Mouse (Mus musculus) CD4-positive, CD25-positive, alpha-beta regulatory T cell, adult 4 months (primary cell): ENCODE measurements around the gene Ackr4. TPM values are rescaled to one million over a fixed set of nuclear protein-coding genes. Genes with fewer than 3 reads are reported as not detected.
A peak's percentile ranks its signal among the peaks of the same experiment; 100 is the strongest.

Source experiments
- ATAC-seq: one replicate; pipeline ENCODE4 v1.8.0; 2017
- polyA plus RNA-seq, 2 experiments: library from polyadenylated mRNA; unstranded; fragments of 100-300 nt; shearing (Covaris generic); gene quantifications; one replicate each; pipeline ENCODE4 v1.2.1; 2017

The Ackr4 gene
- polyA plus RNA-seq, 2 experiments from 2014 or later, result 0.42 to 0.49 TPM

- ATAC-seq, result no peak
These were observed 21.7 kb downstream of the Ackr4 start for GRCm38 (mm10) chr9:104104986-104105385.

DNA sequence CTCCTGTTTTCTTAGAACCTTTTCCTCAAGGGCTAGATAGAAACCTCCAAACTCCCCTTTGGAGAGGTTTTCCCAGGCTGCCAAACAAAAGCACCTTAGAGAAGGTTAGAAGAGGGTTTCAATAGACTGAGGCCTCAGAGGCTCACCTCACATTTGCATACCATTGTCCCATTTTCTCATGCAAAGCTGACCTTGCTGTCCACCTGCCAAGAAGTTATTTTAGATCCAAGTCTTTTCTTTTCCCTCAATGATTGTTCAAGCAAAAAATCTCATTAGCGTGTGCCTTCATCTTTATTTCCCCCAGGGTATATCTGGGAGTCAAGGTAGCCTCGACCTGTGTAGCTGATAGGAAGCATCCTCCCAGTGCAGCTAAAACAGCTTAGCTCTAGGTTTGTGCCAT, 23.8 kb downstream of the Ackr4 start:
- ATAC-seq, result no peak

- ATAC-seq, result no peak
These were observed 24.4 kb downstream of the Ackr4 start for GRCm38 (mm10) chr9:104102301-104102700.

DNA sequence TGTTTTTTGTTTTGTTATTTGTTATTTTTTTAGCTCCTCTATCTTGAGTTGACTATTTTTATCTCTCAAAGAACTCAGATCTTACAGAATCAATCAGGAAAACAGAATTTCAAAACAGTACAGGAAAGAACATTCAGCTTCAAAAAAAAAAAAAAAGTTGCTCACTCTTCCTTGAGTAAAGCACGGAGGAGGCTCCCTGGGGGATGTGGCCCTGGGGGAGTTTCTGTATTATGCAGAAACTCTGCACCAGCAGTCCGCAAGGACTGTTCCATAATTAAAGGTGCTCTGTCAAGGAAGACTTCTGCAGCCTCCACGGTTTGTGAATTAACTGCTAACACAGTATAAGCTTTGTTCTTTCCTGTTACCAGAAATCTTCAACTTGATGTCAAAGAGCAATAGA, 25.3 kb downstream of the Ackr4 start:
- ATAC-seq, result no peak

DNA sequence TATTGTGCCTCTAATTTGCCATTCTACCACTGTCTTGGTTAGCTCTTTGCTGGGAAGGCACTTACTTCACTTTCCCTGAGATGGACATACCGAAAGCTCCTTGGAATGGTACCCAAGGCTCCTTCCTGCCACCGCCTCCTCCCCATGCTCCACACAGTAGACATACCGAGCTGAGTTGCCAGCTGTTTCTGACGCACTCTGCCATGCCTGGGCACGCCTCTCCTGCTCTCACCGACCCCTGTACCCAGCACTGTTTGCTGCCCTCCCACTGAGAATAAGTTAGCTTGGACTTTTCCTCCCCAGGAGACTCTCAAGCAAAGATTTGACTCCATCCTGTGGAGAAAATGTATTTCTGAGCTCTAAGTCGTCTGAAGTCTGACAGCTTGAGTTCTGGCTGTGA, 25.9 kb downstream of the Ackr4 start:
- ATAC-seq, result no peak

GRCm38 (mm10) chr9:104099060-104099459, 27.7 kb downstream of the Ackr4 start:
- no peak for ATAC-seq

- ATAC-seq, result no peak
These were observed 28.5 kb downstream of the Ackr4 start for GRCm38 (mm10) chr9:104098256-104098655.

DNA sequence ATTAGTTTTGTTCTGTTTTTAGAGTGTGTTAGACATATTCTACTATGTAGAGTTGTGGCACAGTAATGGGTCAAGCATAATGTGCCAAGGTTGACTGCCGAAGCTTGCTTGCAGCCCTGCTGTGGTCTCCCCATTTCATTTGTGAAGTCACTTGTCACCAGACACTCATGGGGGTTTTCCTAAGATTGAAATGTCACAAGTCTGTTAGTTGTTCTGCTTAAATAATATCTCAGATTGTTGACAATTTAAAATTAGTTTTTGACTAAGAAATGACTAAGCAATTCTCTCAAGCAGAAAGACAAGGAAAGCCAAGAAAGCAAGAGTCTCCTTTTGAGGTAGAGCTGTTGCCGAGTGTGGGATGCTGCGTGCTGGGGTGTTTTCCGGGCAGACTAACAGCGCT, 33.8 kb downstream of the Ackr4 start:
- ATAC-seq, result no peak

DNA sequence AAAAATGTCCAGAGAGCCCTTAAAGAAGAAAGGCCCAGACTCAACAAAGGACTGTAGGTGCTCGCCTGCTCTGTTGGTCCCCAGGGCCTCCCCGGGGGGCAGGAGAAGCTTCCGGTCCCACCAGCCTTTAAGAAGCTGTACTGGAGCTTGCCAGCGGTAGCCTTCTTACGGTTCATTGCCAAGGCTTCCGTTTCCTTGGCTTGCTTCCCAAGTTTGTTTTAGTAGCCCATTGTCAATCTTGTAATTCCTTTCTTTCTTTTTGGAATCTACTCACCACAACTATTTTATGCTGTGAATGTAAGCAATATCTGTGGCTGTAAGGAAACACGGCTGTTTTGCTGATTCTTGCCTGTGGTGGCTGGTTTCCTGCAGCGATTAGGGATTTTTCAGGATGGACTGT, 38.2 kb downstream of the Ackr4 start:
- ATAC-seq, result no peak

DNA sequence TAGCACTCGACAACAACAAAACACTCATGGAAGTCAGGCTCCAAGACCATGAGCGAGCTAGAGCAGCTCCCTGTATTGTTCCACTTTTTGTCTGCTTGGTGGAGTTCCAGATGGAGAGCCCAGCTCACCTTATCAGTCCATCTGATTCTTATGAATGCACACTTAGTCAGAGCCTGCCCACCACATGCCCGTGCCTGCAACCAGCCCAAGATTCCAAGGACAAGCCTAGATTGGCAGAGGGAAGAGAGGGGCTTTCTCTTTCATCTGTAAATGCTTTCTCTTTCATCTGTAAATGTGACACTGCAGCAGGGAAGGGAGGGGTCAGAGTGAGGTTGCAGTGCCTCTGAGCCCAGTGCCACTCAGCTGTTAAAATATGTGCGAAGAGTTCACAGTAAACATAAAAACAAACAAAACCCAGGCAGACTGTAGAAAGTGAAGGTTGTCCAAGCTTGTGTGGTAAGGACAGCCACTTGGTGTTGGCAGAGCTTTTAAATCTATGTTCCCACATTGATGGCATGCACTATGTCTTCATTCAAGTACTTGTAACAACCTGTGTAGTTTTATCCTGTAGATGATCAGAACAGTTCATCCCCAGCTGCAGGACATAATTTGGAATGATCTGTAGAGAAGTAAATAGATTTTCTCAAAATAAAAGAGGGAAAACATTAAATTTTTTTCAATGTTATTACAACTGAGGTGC, 40.9 kb downstream of the Ackr4 start:
- ATAC-seq, result no peak

DNA sequence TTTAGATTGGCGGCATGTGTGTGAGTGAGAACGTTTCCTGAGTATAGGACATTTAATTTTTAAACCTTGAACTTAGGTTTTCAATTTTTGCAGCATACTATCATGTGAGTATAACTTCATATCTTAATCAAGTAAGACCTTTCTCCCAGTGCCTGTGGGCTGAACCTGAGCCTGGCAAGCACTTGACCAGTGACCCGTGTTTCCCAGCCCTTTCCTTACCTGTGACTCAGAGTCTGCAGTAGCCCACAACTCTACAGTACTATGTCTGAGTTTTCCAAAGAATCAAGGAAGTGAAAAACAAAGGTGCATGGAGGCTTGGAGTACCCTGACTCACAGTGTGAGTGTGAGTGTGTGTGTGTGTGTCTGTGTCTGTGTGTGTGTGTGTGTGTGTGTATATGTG, 46.7 kb downstream of the Ackr4 start:
- ATAC-seq, result no peak

DNA sequence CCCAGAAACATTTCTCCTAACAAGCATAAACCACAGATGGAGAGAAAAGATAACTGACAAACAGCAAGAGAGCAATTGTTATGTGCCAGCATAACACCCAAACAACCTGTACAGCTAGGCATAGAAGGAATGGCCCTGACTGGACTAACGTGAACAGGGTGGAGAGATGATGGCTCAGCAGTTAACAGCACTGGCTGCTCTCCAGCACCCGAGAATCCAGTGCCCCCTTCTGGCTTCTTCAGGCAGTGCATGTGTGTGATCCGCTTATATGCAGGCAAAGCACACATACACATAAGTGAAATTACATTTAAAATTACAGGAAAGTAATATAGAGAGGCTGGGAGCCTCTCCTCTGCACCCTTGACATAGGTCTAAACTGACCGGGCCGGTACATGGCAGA, 47.4 kb downstream of the Ackr4 start:
- ATAC-seq, result no peak

DNA sequence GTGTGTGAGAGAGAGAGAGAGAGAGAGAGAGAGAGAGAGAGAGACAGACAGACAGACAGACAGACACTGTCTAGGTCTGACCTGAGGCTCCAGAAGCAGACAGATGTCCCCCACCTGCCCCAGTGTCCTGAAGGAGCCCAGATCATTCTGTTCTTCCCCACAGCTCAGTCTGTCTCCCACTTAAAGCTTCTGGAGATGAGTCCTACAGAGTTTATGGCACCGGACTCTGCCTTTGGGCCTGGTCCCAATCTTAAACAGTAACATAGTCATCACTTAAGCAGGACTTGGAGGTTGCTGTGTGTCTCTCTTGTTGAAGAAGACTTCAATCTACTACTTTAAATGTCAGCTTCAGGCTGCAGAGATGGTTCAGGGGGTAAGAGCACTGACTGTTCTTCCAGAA, 48.0 kb downstream of the Ackr4 start:
- ATAC-seq, result no peak

GRCm38 (mm10) chr9:104075808-104076207, 50.9 kb downstream of the Ackr4 start:
- ATAC-seq, result no peak

- no peak for ATAC-seq
These were observed 55.7 kb downstream of the Ackr4 start for GRCm38 (mm10) chr9:104070863-104071604.

DNA sequence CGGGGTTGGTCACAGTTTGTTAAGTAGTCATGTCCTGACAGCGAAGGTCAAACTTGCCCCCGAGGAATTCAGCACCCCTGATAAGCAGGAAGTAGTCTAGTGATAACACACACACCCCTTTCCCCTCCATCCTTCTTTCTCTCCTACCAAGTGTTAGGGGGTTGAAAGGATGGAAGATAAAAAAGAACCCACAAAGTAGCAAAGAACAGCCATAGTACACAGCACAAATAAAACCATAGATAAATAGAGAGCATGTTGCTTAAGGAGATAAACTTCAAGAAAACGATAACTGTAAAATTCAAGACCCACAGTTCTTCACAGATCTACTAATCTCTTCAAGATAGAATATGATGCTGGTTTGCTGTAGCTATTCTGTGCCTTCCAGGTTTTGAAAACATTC, 56.5 kb downstream of the Ackr4 start:
- ATAC-seq, result no peak

- no peak for ATAC-seq
These were observed 62.2 kb downstream of the Ackr4 start for GRCm38 (mm10) chr9:104064571-104064970.

DNA sequence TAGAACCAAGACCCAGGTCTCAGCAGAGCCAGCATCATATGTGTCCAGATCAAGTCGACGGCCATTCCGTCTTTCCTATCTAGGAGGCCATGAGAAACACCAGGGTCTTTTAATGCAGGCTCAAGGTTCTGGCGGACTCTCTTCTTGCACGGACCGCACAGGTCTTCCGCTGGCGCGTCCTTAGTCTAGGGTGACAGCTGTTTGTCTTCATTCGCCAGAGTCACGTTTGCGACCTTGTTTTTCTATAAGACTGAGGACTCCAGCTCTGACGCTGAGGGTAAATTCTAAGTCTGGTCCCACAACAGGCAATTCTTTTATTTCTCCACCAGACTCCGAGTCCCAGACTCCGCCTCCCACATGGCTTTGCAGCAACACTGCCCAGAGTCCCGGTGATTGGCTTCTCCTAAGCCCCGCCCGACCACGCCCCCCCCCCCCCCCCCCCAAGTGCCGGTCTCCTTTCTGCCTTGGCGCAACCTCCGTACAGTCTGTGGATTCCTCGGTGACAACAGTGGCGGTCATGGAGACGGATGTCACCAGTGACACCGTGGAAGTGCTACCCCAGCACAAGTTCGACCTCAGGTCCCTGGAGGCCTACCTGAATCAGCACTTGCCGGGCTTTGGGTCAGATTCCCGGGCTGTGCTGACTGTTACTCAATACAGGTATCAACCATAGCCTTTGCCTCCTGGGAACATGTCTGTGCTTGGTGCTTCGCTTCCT, 63.3 kb downstream of the Ackr4 start, which contains the start of gene Acad11:
Gene Acad11 (plus strand): TSS at position 134 of the 718 bp plus-strand sequence.
- ATAC-seq, result peak; percentile 89

DNA sequence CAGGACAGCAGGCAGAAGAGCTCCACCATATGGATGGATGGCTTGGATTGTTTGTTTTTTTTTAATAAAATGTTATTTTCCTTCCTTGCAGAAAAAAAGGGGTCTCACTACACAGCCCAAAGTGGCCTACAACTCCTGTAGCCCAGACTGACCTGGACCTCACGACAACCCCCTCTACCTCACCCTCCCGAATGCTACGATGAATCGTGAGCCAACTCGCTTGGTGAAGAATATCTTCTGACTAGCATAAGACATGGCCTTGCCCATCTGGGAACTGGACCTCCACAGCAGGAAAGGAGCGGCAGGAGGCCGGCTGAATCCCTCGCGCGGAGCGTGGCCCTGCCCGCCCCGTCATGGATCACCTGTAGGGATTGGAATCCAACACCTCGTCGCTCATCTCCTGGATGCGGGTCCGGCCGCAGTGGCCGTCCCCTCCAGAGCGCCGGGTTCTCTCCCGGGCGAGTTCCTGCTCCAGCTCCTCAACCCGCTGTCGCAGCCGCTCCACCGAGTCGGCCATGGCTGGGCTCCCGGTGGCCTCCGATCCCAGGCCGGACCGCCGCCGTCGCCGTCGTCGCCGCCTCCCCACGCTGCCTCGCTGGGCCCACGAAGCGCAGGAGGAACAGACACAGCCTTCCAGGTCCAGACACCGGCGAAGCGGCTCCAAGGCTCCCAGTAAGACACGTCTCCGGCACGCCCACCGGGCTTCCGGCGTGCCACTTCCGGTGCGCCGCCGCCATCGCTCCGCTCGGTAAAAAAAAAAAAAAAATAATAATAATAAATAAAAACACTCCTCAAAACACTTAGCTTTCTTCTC, 64.1 kb downstream of the Ackr4 start, which contains the start of gene Uba5:
Gene Uba5 (minus strand): TSS at position 705 of the 814 bp plus-strand sequence.
- peak; percentile 79 for ATAC-seq

- ATAC-seq, result no peak
These were observed 75.7 kb downstream of the Ackr4 start for GRCm38 (mm10) chr9:104051028-104051427.

GRCm38 (mm10) chr9:104043676-104044075, 83.1 kb downstream of the Ackr4 start:
- ATAC-seq, result no peak

DNA sequence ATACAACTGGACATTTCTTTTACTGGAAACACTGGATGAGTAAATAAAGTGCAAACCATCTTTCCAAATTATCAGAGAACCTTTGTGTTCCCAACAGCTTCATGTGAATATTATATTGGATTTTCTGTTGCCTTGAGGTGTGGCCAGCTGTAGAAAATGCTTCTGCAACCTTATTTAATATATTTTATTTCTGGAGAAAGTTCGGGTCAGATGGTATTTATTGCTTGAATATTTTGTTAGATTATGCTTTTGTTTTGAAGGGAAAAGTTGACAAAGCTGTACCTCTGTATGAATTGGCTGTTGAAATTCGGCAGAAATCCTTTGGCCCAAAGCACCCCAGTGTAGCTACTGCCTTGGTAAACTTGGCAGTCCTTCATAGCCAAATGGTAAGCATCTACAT, 86.4 kb downstream of the Ackr4 start, which contains the start of gene Gm28305:
Gene Gm28305 (plus strand): TSS at position 301 of the 400 bp plus-strand sequence.
- no peak for ATAC-seq
